Mouse (Mus musculus): ENCODE measurements around the gene Lhcgr.

Gene Lhcgr

DNA sequence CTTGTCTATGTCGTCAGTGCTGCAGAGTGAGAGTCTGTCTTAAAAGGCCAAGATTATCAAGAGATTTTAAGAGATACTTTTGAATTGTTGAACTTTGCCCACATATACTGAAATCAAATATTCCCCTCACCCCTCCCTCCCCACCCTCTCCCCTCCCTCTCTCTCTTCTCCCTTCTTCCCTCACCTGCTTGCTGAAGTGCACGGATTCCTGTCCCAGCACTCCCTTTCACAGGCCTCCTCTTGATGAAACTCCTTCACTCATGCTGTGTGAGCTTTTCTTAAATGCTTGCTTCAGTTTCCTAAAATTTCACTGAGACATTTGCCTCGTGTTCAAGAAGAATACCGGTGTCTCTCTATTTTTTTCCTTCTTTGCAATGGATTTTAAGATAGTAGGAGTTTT lies 88.7 kb downstream of the Lhcgr start:
- no peak for DNase-seq (ENCODE audit: low spot score)

GRCm38 (mm10) chr17:88702345-88702744 lies 89.4 kb downstream of the Lhcgr start:
- no peak for DNase-seq (ENCODE audit: low spot score)

- DNase-seq (ENCODE audit: low spot score) = no peak
These were observed 90.9 kb downstream of the Lhcgr start for GRCm38 (mm10) chr17:88700901-88701300.

- no peak for DNase-seq (ENCODE audit: low spot score)
These were observed 95.0 kb downstream of the Lhcgr start for GRCm38 (mm10) chr17:88696656-88697333.

- DNase-seq (ENCODE audit: low spot score) = peak; percentile 37
These were observed 103.6 kb downstream of the Lhcgr start for GRCm38 (mm10) chr17:88688226-88688625.

GRCm38 (mm10) chr17:88675310-88676309 lies 116.2 kb downstream of the Lhcgr start:
- no peak for DNase-seq (ENCODE audit: low spot score)

- DNase-seq (ENCODE audit: low spot score) = no peak
These were observed 121.0 kb downstream of the Lhcgr start for GRCm38 (mm10) chr17:88670800-88671199.

- DNase-seq (ENCODE audit: low spot score) = no peak
These were observed 121.9 kb downstream of the Lhcgr start for GRCm38 (mm10) chr17:88669921-88670320.

DNA sequence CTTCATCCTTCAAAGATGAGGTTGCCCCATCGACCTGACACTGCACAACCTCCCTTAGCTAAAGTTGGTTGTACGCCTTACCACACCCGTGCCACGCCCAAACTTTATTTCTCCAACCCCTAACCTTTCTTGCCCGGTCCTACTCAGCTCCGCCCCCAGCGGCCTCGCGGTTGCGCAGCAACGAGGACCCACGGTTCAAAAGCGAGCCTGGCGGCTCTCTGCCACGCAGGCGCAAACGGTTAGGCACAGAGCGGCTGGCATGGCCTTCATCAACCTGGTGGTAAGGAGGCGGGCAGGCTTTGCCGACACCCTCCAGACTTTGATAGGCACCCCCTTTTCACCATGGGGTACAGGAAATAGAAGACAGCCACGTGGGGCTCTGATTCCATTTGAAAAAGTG lies 123.3 kb downstream of the Lhcgr start, which contains the start of gene Gtf2a1l:
Gene Gtf2a1l, plus strand, starts transcription at position 209 of the 400 bp plus-strand sequence.
- DNase-seq (ENCODE audit: low spot score) = peak; percentile 44
